16 mouse cellular contexts compared by ENCODE assay signal in genomic region chr4:145037631-145038416, GRCm38 (mm10).
A peak's percentile ranks its signal among the peaks of the same experiment; 100 is the strongest.
DNase-seq lines count a peak whose midpoint lies in the region; ATAC-seq and TF ChIP-seq lines count a peak whose summit lies in the region.
"Had no signal": no experiment of that assay in that cellular context is flagged by ENCODE, and none has a peak within 500 bp of the region (broad histone marks: within the 10 kb centered on the region; RNA-seq: fewer than 3 reads in every experiment).

No protein-coding gene starts in this region.

- no peak overlapping the region for H3K4me3 ChIP-seq in heart, adult 2 months
- no peak overlapping the region for H3K4me3 ChIP-seq in heart, embryonic 10.5 days
- no peak overlapping the region for H3K4me3 ChIP-seq in liver, embryonic 12.5 days
- H3K4me3 ChIP-seq in bone marrow, adult 2 months (replicated peaks; ENCODE audit: control insufficient read depth, low read depth, low read length) = no peak overlapping the region
- H3K4me3 ChIP-seq in liver, embryonic 16.5 days (ENCODE audit: low read depth, low read length) = no peak overlapping the region
- no peak overlapping the region for H3K4me3 ChIP-seq in midbrain, embryonic 10.5 days

- H3K4me2 ChIP-seq in liver, embryonic 12.5 days = no peak overlapping the region
- no peak overlapping the region for H3K4me2 ChIP-seq in liver, embryonic 16.5 days (ENCODE audit: low read depth, low read length)

- H3K79me2 ChIP-seq in heart, adult 2 months (replicated peaks; ENCODE audit: control insufficient read depth, insufficient read depth, low read length) = no peaks in the 10 kb centered on the region

- no peak for TF ChIP-seq CTCF in heart, adult 2 months (IDR thresholded peaks at IDR 0.05)
- no peak for TF ChIP-seq CTCF in bone marrow, adult 2 months (IDR thresholded peaks at IDR 0.05; ENCODE audit: control insufficient read depth, insufficient read depth, low read length)

- TF ChIP-seq EP300 in heart, adult 2 months (IDR thresholded peaks at IDR 0.05; ENCODE audit: insufficient read depth, low read depth, low read length) = no peak

- ATAC-seq in liver, embryonic 12.5 days = no peak
- ATAC-seq in liver, embryonic 16.5 days (ENCODE audit: low read depth) = no peak
- ATAC-seq: activated CD4-positive, CD25-positive, alpha-beta regulatory T cell, adult 4 months; forebrain, embryonic 14.5 days; hindbrain, postnatal 0 days had no signal

- H3K4me1 ChIP-seq in heart, adult 2 months (ENCODE audit: control insufficient read depth, insufficient read depth, low read length) = peaks cover 45% of the 10 kb centered on the region
- H3K4me1 ChIP-seq in heart, embryonic 10.5 days = peaks cover 59% of the 10 kb centered on the region
- peaks cover 93% of the 10 kb centered on the region for H3K4me1 ChIP-seq in liver, embryonic 12.5 days
- H3K4me1 ChIP-seq in bone marrow, adult 2 months (ENCODE audit: control insufficient read depth, insufficient read depth, low read length) = peaks cover 12% of the 10 kb centered on the region
- peaks cover 54% of the 10 kb centered on the region for H3K4me1 ChIP-seq in liver, embryonic 16.5 days (ENCODE audit: control insufficient read depth, low read depth, low read length)
- H3K4me1 ChIP-seq in midbrain, embryonic 10.5 days = peaks cover 16% of the 10 kb centered on the region

- peak overlapping the region; percentile 56 for H3K27ac ChIP-seq in heart, adult 2 months
- H3K27ac ChIP-seq in heart, embryonic 10.5 days = no peak overlapping the region
- H3K27ac ChIP-seq in liver, embryonic 12.5 days = peak overlapping the region; percentile 46
- peak overlapping the region; percentile 79 for H3K27ac ChIP-seq in bone marrow, adult 2 months (ENCODE audit: control insufficient read depth, insufficient read depth, low read depth, low read length, poor library complexity)
- H3K27ac ChIP-seq in liver, embryonic 16.5 days (ENCODE audit: low read length) = peak overlapping the region; percentile 34
- H3K27ac ChIP-seq in midbrain, embryonic 10.5 days (replicated peaks) = no peak overlapping the region
- H3K27ac ChIP-seq: hindbrain, postnatal 0 days had no signal

- H3K9me3 ChIP-seq in heart, embryonic 10.5 days = no peaks in the 10 kb centered on the region
- H3K9me3 ChIP-seq in liver, embryonic 12.5 days (replicated peaks) = no peaks in the 10 kb centered on the region
- H3K9me3 ChIP-seq in liver, embryonic 16.5 days (replicated peaks; ENCODE audit: control insufficient read depth, low read length) = no peaks in the 10 kb centered on the region
- no peaks in the 10 kb centered on the region for H3K9me3 ChIP-seq in midbrain, embryonic 10.5 days (replicated peaks)
- H3K9me3 ChIP-seq: G1E had no signal

- no peak for TF ChIP-seq POLR2A in heart, adult 2 months (IDR thresholded peaks at IDR 0.05; ENCODE audit: insufficient read depth, low read depth, low read length)
- TF ChIP-seq POLR2A in bone marrow, adult 2 months (IDR thresholded peaks at IDR 0.05; ENCODE audit: borderline replicate concordance, control insufficient read depth, low read depth, low read length) = no peak

- no peaks in the 10 kb centered on the region for H3K27me3 ChIP-seq in heart, adult 2 months (ENCODE audit: control insufficient read depth, insufficient read depth, low read length)
- H3K27me3 ChIP-seq in heart, embryonic 10.5 days (ENCODE audit: insufficient read depth, poor library complexity, severe bottlenecking) = no peaks in the 10 kb centered on the region
- H3K27me3 ChIP-seq in liver, embryonic 12.5 days (replicated peaks) = no peaks in the 10 kb centered on the region
- H3K27me3 ChIP-seq in liver, embryonic 16.5 days (ENCODE audit: control insufficient read depth, insufficient read depth, low read depth, low read length) = no peaks in the 10 kb centered on the region
- H3K27me3 ChIP-seq in midbrain, embryonic 10.5 days (ENCODE audit: low read depth, poor library complexity, severe bottlenecking) = no peaks in the 10 kb centered on the region

- H3K9ac ChIP-seq in heart, adult 2 months (ENCODE audit: low read depth, low read length) = no peak overlapping the region
- H3K9ac ChIP-seq in liver, embryonic 12.5 days = no peak overlapping the region
- H3K9ac ChIP-seq in liver, embryonic 16.5 days (ENCODE audit: low read depth, low read length) = no peak overlapping the region

- intact Hi-C loops in heart, adult 2 months (cut with DNase I) = no loop called here

- no peak for DNase-seq in heart, adult 2 months
- DNase-seq in heart, embryonic 10.5 days (ENCODE audit: low spot score) = no peak
- no peak for DNase-seq in liver
- DNase-seq in midbrain, embryonic 10.5 days (ENCODE audit: low spot score) = no peak
- no peak for DNase-seq in thymus, postnatal 14 days
- DNase-seq: cerebellum, adult 8-10 months; gastrocnemius, postnatal 36 days; heart, postnatal 10 days; right cerebral cortex, postnatal 4 days had no signal

- H3K36me3 ChIP-seq in heart, adult 2 months (ENCODE audit: control insufficient read depth, insufficient read depth, low read length) = peaks cover 64% of the 10 kb centered on the region
- peaks cover 25% of the 10 kb centered on the region for H3K36me3 ChIP-seq in heart, embryonic 10.5 days
- peaks cover 54% of the 10 kb centered on the region for H3K36me3 ChIP-seq in liver, embryonic 12.5 days
- 0 out of 2 replicates have a peak, but pooled peaks cover 2% of the 10 kb centered on the region for H3K36me3 ChIP-seq in liver, embryonic 16.5 days (ENCODE audit: control insufficient read depth, insufficient read depth)
- H3K36me3 ChIP-seq in midbrain, embryonic 10.5 days = peaks cover 27% of the 10 kb centered on the region

- WGBS in heart, adult 2 months = 56% methylated on average over 5 of the region's 5 CpGs
- WGBS in heart, embryonic 10.5 days = 83% methylated on average over 5 of the region's 5 CpGs
- 72% methylated on average over 5 of the region's 5 CpGs for WGBS in liver, embryonic 12.5 days (ENCODE audit: insufficient replicate concordance)
- 68% methylated on average over 5 of the region's 5 CpGs for WGBS in bone marrow, adult 2 months
- whole genome bisulfite sequencing in liver, embryonic 16.5 days (ENCODE audit: insufficient replicate concordance) = 73% methylated on average over 5 of the region's 5 CpGs
- WGBS in midbrain, embryonic 10.5 days = 91% methylated on average over 5 of the region's 5 CpGs

Comparison
In these comparisons a context has a peak if more than half of its experiments do, and no peak if none do; other contexts are left out.
1. H3K27ac ChIP-seq: peak in heart, adult 2 months (single experiment), liver, embryonic 12.5 days (single experiment), bone marrow, adult 2 months (single experiment) and liver, embryonic 16.5 days (single experiment); none in heart, embryonic 10.5 days (single experiment) and midbrain, embryonic 10.5 days (single experiment).